Mouse (Mus musculus): ENCODE measurements around the gene Arrdc3. TPM values are rescaled to one million over a fixed set of nuclear protein-coding genes. Genes with fewer than 3 reads are reported as not detected.
"Not testable (repeated sequence)": the region's sequence is repeated elsewhere in the genome, so short reads cannot be mapped to it uniquely, and the experiment has no call there.

The Arrdc3 gene
- polyA plus RNA-seq, 1 experiment: 58.4 TPM

DNA sequence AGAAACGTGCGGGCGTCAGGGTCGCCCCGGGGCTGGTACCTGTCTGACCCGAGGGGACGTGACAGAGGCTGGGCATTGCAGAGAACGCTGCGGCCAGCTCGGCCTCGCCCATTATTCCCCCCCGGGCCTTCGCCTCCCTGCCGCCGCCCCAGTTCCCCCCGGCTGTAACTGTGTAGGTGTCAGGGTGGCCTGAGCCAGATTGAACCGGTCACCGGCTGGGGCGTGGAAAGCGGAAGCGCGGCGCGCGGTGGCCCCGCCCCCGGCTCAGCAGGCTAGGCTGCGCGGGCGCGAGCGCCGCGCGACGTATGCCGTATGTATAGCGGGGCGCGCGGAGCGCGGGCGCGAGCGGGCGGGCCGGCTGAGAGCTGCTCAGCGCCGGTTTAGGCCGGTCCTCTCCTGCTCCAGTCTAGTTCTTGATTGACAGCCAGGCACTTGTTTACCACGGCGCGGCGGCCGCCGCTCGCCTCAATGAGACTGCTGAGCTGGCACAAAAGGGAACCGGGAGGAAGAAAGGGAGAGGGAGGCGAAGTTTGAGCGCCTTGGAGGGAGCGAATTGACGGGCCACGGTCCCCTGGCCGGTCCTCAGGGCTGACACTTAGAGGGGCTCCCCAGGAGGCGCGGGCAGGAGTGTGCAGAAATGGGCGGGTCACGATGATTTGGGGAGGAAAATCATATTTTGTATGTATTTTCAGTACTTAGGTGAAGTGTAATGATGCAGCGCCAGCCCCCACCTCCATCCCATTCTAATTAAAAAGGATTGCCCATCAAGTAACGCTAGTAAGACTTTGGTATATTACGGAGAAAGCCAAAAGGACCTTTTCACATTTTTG is 2.9 kb downstream of the Arrdc3 start:
- TF ChIP-seq POLR2A (IDR thresholded peaks at IDR 0.05; ENCODE audit: borderline replicate concordance, extremely low read depth, insufficient read depth, insufficient read length, poor library complexity, severe bottlenecking) (peak; percentile 42), CTCF (IDR thresholded peaks at IDR 0.05; ENCODE audit: borderline replicate concordance, extremely low read depth, insufficient read depth, insufficient read length) (no peak)
- peak; percentile 99 for DNase-seq (ENCODE audit: low read depth)

GRCm38 (mm10) chr13:80886664-80887210 is 3.6 kb downstream of the Arrdc3 start:
- peak; percentile 81 for DNase-seq (ENCODE audit: low read depth)
- no peak for TF ChIP-seq POLR2A (IDR thresholded peaks at IDR 0.05; ENCODE audit: borderline replicate concordance, extremely low read depth, insufficient read depth, insufficient read length, poor library complexity, severe bottlenecking)
- TF ChIP-seq CTCF (IDR thresholded peaks at IDR 0.05; ENCODE audit: borderline replicate concordance, extremely low read depth, insufficient read depth, insufficient read length): no peak

DNA sequence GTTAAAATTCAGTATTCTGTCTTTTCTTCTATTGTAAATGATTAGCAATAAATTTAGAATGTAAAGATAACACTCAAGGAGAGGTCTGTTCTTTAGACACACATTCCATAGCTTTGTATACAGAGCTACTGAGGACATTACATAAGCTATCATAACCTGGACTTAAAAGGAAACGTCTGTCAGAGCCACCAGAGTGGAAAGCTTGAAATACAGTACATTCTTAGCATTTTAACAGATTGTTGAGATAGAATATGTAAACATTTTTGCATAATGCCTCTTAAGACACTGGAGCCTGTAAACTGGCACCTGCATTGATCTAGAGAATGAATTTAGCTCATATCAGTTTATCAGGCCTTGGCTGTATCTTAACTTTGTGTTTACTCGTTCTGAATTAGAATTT is 4.7 kb downstream of the Arrdc3 start:
- no peak for DNase-seq (ENCODE audit: low read depth)
- no peak for TF ChIP-seq CTCF (IDR thresholded peaks at IDR 0.05; ENCODE audit: borderline replicate concordance, extremely low read depth, insufficient read depth, insufficient read length)
- no peak for TF ChIP-seq POLR2A (IDR thresholded peaks at IDR 0.05; ENCODE audit: borderline replicate concordance, extremely low read depth, insufficient read depth, insufficient read length, poor library complexity, severe bottlenecking)

DNA sequence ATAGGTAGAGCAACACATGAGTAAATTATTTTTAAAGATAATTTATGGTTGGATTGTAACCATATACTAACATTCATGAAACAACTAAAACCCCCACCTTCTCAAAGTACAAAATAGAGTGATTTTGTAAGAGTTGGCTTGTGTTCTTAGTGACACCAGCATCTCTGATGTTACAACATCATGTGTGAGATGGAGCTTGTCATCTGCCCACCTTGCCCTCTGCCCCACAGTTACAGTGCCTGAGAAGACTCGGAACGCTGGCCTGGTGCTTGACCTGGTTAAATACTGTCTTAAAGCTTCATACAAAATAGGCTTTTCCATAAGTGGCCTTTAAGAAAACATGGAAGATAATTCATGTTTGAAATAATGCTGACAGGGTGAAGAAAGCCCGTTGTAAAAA is 11.7 kb downstream of the Arrdc3 start:
- not testable (repeated sequence) for DNase-seq (ENCODE audit: low read depth)

DNA sequence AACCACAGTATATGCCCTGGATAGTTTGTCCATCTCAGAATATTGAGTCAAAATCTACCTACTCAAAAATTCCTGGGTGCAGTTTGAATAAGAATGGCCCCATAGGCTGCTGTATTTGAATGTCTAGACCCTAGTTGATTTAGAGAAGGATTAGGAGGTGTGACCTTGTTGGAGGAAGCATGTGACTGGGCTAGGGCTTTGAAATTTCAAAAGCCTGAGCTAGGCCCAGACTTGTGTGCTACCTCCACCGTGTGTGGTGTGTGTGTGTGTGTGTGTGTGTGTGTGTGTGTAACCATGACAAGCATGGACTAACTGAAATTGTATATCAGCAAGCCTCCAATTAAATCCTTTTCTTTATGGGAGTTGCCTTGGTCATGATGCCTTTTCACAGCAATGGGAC is 14.2 kb downstream of the Arrdc3 start:
- DNase-seq (ENCODE audit: low read depth): no peak
- TF ChIP-seq POLR2A (IDR thresholded peaks at IDR 0.05; ENCODE audit: borderline replicate concordance, extremely low read depth, insufficient read depth, insufficient read length, poor library complexity, severe bottlenecking) (no peak), CTCF (IDR thresholded peaks at IDR 0.05; ENCODE audit: borderline replicate concordance, extremely low read depth, insufficient read depth, insufficient read length) (no peak)

DNA sequence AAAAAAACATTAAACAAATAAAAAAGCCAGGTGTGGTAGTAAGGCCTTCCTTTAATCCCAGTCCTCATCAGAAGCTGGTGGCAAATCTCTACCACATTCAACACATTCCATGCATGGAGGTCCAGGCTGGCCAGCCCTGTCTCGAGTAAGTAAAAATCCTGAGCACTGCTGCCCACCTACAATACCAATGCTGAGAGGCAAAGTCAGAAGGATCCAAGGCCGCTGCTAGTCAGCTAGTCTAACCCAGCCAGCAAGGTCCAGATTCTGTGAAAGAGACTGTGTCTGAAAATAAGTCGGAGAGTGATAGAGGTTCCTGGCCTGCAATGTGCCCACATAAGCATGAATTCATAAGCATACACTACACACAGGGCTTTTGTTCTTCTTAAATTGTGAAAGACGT is 14.9 kb downstream of the Arrdc3 start:
- TF ChIP-seq POLR2A (IDR thresholded peaks at IDR 0.05; ENCODE audit: borderline replicate concordance, extremely low read depth, insufficient read depth, insufficient read length, poor library complexity, severe bottlenecking) (no peak), CTCF (IDR thresholded peaks at IDR 0.05; ENCODE audit: borderline replicate concordance, extremely low read depth, insufficient read depth, insufficient read length) (no peak)
- DNase-seq (ENCODE audit: low read depth): no peak

DNA sequence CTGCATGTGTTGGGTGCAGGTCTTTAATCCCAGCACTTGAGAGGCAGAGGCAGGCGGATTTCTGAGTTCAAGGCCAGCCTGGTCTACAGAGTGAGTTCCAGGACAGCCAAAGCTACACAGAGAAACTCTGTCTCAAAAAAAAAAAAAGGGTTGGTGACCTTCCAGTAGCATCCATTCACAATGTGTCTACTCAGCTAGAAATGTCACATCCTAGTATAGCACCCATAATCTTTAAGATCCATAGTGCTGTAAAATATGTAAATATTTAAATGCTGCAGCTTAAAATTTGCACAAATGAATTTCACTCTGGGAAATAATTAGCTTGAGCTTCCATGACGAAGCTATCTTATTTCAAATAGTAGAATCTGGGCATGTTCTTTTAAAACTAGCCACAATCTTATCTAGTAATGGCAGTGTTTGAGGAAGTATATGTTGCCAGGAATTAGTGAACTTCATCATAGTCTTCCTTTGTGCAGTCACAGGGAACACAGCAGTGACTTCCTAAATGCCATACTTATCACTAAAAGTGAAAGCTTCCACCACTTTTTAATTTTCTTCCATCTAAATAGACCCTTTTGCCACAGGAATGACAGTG is 16.3 kb downstream of the Arrdc3 start:
- no peak for DNase-seq (ENCODE audit: low read depth)
- TF ChIP-seq CTCF (IDR thresholded peaks at IDR 0.05; ENCODE audit: borderline replicate concordance, extremely low read depth, insufficient read depth, insufficient read length) (no peak), POLR2A (IDR thresholded peaks at IDR 0.05; ENCODE audit: borderline replicate concordance, extremely low read depth, insufficient read depth, insufficient read length, poor library complexity, severe bottlenecking) (no peak)

DNA sequence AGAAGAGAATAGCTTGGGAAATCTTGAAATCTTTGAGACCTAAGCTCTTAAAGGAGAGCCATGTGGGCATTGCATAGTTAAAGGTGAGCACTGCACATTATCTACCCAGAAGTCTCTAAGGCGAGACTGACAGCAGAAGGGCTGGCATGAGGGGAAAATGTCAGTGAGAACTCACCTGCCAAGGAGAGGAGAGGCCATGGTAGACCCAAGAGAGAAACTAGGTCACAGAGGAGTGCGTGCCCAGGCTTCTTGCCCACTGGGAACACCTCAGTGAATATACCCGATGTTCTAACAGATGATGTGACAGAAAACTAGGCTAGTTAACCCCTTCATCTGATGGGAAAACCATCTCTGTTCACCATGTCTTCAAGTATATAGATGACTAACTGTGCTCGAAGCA is 18.2 kb downstream of the Arrdc3 start:
- TF ChIP-seq CTCF (IDR thresholded peaks at IDR 0.05; ENCODE audit: borderline replicate concordance, extremely low read depth, insufficient read depth, insufficient read length) (no peak), POLR2A (IDR thresholded peaks at IDR 0.05; ENCODE audit: borderline replicate concordance, extremely low read depth, insufficient read depth, insufficient read length, poor library complexity, severe bottlenecking) (no peak)
- DNase-seq (ENCODE audit: low read depth): no peak

DNA sequence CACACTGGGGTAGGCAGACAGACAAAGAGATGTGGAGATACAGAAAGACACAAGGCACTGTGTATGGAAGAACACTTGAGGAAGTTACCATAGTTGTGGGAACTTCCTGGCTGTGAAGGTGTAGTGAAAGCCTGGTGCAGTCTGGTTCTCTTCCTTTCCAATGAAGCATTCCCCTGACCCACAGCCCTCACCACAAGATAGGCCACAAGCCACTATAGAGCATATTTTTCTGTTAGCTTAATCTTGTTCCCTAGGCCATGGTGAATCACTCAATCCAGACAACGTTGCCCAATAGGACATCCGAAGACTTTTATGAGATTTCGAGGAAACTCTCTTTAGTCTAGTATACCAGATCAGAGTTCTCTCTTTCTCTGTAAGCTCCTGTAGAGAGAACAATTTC is 19.6 kb downstream of the Arrdc3 start:
- no peak for TF ChIP-seq POLR2A (IDR thresholded peaks at IDR 0.05; ENCODE audit: borderline replicate concordance, extremely low read depth, insufficient read depth, insufficient read length, poor library complexity, severe bottlenecking)
- TF ChIP-seq CTCF (IDR thresholded peaks at IDR 0.05; ENCODE audit: borderline replicate concordance, extremely low read depth, insufficient read depth, insufficient read length): no peak
- no peak for DNase-seq (ENCODE audit: low read depth)

DNA sequence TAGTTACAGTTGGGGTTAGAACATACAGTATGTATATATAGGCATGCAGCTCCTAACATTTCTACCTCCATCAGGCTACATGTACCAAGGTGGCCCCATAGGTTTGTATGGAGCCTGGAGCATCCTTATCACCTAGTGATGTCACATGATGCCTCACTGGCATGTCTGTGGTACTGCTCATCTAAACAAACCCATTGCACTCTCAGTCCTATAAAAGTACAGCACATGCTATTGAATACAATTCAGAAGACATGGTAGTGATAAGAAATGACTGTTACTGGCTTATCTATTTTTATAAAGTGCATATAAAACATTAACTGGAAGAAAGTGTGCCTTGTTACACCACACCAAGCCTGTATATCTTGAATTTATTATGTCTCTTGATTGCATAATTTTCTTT is 30.2 kb downstream of the Arrdc3 start:
- DNase-seq (ENCODE audit: low read depth): no peak
- TF ChIP-seq CTCF (IDR thresholded peaks at IDR 0.05; ENCODE audit: borderline replicate concordance, extremely low read depth, insufficient read depth, insufficient read length): no peak

DNA sequence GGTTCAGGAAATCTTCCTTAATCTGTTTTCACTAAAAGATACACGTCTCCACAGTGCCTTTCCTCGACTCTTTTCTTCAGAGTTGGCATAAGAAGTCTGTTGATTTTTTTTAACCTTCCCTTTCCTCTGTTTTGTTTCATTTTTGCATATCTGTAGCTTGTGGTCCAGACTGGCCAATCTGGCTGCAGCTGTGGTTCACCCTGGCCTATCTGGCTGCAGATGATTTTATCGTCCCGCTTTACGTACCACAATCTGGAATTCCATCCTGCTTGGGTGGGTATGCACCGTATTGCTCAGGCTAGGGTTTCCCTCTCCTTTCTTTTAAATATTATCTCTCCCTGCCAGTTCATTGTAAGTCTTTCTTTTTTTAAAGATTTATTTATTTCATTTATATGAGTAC is 37.8 kb downstream of the Arrdc3 start:
- no peak for DNase-seq (ENCODE audit: low read depth)
- TF ChIP-seq POLR2A (IDR thresholded peaks at IDR 0.05; ENCODE audit: borderline replicate concordance, extremely low read depth, insufficient read depth, insufficient read length, poor library complexity, severe bottlenecking) (no peak), CTCF (IDR thresholded peaks at IDR 0.05; ENCODE audit: borderline replicate concordance, extremely low read depth, insufficient read depth, insufficient read length) (no peak)
